Mouse (Mus musculus): ENCODE measurements around the gene Pip5k1b. TPM values are rescaled to one million over a fixed set of nuclear protein-coding genes. Genes with fewer than 3 reads are reported as not detected.

The Pip5k1b gene
- polyA plus RNA-seq, 1 experiment from 2014 or later, result 0.77 TPM

DNA sequence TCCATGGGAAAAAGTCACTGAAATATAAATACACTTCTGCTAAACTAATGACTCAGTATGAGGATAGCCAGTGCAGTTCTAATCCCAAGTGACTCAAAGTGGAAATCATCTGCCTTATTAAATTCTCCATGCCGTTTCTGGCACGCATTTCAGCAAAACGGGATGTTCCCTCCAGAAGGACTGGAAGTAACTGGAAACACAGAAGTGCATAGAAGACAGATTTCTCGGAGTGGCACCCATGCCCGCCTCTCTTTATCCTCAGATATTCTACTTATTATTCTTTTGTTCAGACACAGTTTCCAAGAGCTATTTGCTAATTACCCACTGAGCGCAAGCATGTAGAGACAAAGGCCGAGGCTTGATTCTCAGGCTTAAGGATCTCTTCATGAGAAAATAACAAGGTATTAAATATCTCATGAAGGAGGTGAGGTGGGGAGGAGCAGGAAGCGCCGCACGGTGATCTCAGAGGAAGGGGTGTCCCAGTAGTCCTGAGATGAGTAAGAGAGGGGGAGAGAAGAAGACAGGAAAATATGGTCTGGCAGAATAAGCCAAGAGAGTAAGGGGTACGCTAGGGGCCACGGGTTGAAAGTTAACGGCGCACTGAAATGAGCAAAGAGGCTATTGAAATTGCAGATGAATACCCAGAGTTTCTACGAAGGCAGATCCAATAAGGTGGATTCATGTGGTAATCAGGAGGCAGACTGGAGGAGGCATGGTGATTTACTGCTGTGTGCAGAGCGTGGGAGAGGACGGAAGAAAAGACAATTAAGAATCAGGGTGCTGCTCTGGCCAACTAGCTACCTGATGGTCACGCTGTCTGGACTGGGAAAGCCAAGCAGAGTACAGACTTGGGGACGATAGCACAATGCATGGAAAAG, 183.7 kb downstream of the Pip5k1b start:
- Histone ChIP-seq H3K27me3 (no peaks in the 10 kb centered on the region), H3K4me2 (no peak overlapping the region), H3K27ac (no peak overlapping the region), H3K9ac (no peak overlapping the region), H3K9me3 (no peaks in the 10 kb centered on the region), H3K4me3 (no peak overlapping the region), H3K4me1 (no peaks in the 10 kb centered on the region), H3K36me3 (no peaks in the 10 kb centered on the region)
- 68% methylated on average over 19 of the region's 19 CpGs for WGBS
- ATAC-seq (ENCODE audit: insufficient number of reproducible peaks, low FRiP score, low TSS enrichment, low read depth), result no peak

DNA sequence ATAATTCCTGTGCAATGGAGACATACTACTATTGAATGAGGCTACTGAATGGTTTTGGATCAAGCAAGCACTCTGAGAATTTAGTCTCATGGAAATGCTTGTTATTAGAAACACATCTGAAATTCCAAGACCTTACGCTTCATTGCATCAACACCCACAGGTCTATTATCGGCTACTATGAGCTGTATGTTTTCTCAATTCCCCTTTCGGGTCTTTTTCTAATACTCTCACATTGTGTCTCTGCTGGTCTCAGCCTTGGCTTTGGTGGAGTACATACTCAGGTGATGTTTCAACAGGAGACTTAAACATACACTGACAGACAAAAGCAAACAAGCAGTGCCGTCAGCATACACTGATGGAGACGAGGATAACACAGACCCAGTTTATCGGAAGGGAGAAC, 187.3 kb downstream of the Pip5k1b start:
- Histone ChIP-seq H3K36me3 (no peaks in the 10 kb centered on the region), H3K4me1 (no peaks in the 10 kb centered on the region), H3K27ac (no peak overlapping the region), H3K9me3 (no peaks in the 10 kb centered on the region), H3K4me2 (no peak overlapping the region), H3K27me3 (no peaks in the 10 kb centered on the region), H3K9ac (no peak overlapping the region), H3K4me3 (no peak overlapping the region)
- 84% methylated on average over 6 of the region's 6 CpGs for WGBS
- no peak for ATAC-seq (ENCODE audit: insufficient number of reproducible peaks, low FRiP score, low TSS enrichment, low read depth)

DNA sequence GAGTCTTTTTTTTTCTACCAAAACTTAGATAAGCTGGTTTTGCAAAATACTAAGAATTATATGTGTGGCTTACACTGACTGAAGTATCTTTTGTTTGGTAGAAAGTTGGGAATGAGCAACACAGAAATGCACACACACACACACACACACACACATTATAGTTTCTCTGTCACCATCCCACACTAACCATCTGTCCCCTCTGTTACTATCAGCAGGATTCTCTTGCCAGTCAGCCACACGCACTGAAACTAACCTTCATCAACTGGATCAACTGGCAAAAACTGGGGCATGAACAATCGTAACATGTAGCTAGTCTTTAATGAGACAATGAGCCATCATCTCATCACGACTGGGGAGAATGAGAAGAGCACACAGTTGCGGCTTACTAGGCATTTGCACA, 187.9 kb downstream of the Pip5k1b start:
- 80% methylated on average over 4 of the region's 4 CpGs for WGBS
- ATAC-seq (ENCODE audit: insufficient number of reproducible peaks, low FRiP score, low TSS enrichment, low read depth), result no peak

DNA sequence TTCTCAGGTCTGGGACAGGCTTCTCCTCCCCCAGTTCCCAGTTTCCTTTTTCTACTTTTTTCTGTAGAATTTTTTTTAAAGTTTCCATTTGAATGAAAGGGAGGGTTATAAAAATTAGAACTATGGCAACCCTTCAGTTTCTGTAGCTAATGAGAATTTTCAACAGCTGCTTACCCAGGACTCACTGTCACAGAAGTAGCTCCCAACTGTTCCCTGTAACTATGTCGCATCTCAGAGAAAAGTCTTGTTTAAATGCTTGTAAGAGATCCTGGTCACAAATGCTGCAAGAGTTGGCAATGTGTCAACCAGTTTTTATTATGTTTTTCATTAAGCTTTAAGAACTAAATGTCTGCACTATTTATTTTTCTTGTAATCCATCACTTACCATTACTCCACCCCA, 188.9 kb downstream of the Pip5k1b start:
- no peak for ATAC-seq (ENCODE audit: insufficient number of reproducible peaks, low FRiP score, low TSS enrichment, low read depth)
- Histone ChIP-seq H3K36me3 (no peaks in the 10 kb centered on the region), H3K4me2 (no peak overlapping the region), H3K9me3 (no peaks in the 10 kb centered on the region), H3K9ac (no peak overlapping the region), H3K27me3 (no peaks in the 10 kb centered on the region), H3K4me1 (no peaks in the 10 kb centered on the region), H3K4me3 (no peak overlapping the region), H3K27ac (no peak overlapping the region)
- 56% methylated on average over 1 of the region's 1 CpGs for WGBS

More for the DNA sequence above, 187.9 kb downstream of the Pip5k1b start:
- H3K36me3 ChIP-seq, result no peaks in the 10 kb centered on the region
- no peak overlapping the region for H3K27ac ChIP-seq
- no peak overlapping the region for H3K4me2 ChIP-seq
- H3K4me3 ChIP-seq, result no peak overlapping the region
- no peaks in the 10 kb centered on the region for H3K4me1 ChIP-seq
- H3K9me3 ChIP-seq, result no peaks in the 10 kb centered on the region
- H3K9ac ChIP-seq, result no peak overlapping the region
- no peaks in the 10 kb centered on the region for H3K27me3 ChIP-seq

DNA sequence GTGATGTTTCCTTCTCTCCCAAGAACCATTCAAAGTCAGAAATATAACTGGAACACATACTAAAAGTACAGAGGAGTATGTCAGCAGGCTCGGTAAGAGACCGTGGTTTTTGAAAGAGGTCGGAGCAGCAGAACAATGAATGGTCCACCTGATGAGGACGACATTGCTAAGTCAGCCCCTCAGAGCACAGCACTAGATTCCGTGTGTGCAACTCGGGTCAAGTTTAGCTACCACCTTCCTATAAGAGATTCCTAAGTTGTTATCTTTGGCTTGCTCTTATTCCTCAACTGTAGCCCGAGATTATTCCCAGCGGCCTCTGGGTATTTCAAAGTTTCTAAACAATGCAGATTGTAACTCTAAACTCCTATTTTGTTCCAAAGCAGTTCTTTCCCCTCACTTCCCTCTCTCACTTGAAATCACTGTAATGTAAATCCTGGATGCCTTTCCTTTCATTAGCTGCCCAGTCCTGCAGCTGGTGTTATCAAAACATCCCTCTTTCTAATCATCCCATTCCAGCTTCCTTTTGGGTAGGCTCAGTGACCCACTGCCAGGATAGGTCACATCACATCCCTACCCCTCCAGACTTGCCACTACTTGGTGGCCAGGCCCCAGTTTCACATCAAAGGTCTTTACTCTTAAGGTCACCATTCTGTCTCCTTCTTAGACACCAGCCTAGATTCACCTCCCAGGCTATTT, 192.9 kb downstream of the Pip5k1b start:
- H3K27ac ChIP-seq, result no peak overlapping the region
- H3K4me3 ChIP-seq, result no peak overlapping the region
- no peaks in the 10 kb centered on the region for H3K9me3 ChIP-seq
- no peak overlapping the region for H3K4me2 ChIP-seq
- H3K4me1 ChIP-seq, result no peaks in the 10 kb centered on the region
- no peaks in the 10 kb centered on the region for H3K36me3 ChIP-seq
- no peaks in the 10 kb centered on the region for H3K27me3 ChIP-seq
- no peak for ATAC-seq (ENCODE audit: insufficient number of reproducible peaks, low FRiP score, low TSS enrichment, low read depth)
- 65% methylated on average over 8 of the region's 8 CpGs for WGBS
- no peak overlapping the region for H3K9ac ChIP-seq

DNA sequence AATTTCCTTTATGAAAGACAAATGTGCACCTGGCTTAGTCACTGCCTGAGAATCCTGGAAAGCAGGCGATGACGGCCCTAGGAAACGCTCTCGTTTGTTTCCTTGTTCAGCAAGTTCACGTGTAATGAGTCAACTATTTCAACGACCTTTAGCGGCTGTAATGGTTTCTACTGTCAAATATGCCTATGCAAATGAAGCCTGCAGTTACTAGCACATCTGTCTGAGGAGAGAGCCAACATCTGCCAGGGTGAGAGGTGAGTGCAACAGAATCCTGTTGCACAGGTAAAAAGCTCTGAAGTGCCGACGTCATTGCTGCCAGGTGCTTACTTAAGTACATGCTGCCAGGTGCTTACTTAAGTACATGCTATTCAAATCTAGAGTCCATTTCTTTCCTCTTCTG, 196.4 kb downstream of the Pip5k1b start:
- no peaks in the 10 kb centered on the region for H3K36me3 ChIP-seq
- no peaks in the 10 kb centered on the region for H3K9me3 ChIP-seq
- H3K4me3 ChIP-seq, result no peak overlapping the region
- no peak for ATAC-seq (ENCODE audit: insufficient number of reproducible peaks, low FRiP score, low TSS enrichment, low read depth)
- WGBS, result 63% methylated on average over 9 of the region's 9 CpGs
- no peaks in the 10 kb centered on the region for H3K4me1 ChIP-seq
- H3K9ac ChIP-seq, result no peak overlapping the region
- no peak overlapping the region for H3K27ac ChIP-seq
- H3K27me3 ChIP-seq, result no peaks in the 10 kb centered on the region
- no peak overlapping the region for H3K4me2 ChIP-seq

DNA sequence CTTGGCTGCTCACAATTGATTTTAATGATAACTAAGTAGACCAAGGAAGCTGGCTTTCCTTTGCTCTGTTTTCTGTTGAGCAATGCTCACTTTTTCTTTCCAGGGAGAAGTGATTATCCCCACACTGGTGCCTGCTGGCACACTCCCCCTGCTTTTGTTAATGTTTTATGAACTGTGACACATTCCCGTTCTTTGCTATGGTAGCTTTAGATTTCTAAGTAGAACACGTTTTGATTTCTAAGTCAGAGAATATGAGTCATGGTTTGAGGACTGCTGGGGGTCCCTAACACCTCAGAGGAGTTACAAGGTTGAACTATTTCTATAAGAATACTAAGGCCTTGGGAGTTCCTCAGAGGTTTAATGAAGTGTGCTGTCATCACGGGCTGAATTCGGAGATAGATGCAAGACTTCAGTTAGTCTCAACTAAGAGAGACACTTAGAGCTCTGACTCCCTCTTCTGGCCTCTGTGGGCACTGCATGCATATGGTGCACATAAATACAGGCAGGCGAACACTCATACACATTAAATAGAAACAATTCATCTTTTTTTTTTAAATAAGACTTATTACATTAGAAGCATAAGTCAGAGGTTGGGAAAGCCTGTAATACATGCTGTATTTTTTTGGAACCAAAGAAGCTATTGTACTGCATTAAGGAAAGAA, 203.2 kb downstream of the Pip5k1b start:
- no peaks in the 10 kb centered on the region for H3K27me3 ChIP-seq
- no peak overlapping the region for H3K9ac ChIP-seq
- WGBS, result 78% methylated on average over 5 of the region's 5 CpGs
- no peaks in the 10 kb centered on the region for H3K9me3 ChIP-seq
- no peak overlapping the region for H3K4me3 ChIP-seq
- no peak overlapping the region for H3K4me2 ChIP-seq
- no peak for ATAC-seq (ENCODE audit: insufficient number of reproducible peaks, low FRiP score, low TSS enrichment, low read depth)
- H3K4me1 ChIP-seq, result no peaks in the 10 kb centered on the region
- H3K27ac ChIP-seq, result no peak overlapping the region
- no peaks in the 10 kb centered on the region for H3K36me3 ChIP-seq

DNA sequence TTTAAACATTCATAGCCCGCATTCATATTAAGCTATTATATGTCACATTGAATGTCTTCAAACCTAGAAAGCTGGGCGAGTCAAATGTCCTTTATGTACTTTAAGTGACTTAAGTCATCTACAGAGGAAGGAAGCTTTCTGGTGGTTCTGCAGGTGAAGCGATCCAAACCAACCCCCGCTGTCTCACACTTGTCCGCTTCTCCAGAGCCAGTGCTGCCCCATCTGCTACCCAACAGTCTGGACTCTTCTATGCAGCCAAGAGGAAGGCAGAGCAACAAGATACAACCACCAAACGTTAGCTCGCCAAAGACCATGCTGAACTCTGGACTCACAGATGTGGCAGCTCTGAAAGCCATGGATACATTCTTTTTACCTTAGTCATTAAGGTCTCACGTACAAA, 211.2 kb downstream of the Pip5k1b start:
- H3K9me3 ChIP-seq, result no peaks in the 10 kb centered on the region
- no peak for ATAC-seq (ENCODE audit: insufficient number of reproducible peaks, low FRiP score, low TSS enrichment, low read depth)
- H3K27ac ChIP-seq, result no peak overlapping the region
- H3K4me1 ChIP-seq, result no peaks in the 10 kb centered on the region
- H3K36me3 ChIP-seq, result no peaks in the 10 kb centered on the region
- WGBS, result 86% methylated on average over 8 of the region's 8 CpGs
- H3K4me3 ChIP-seq, result no peak overlapping the region
- no peak overlapping the region for H3K4me2 ChIP-seq
- no peaks in the 10 kb centered on the region for H3K27me3 ChIP-seq
- no peak overlapping the region for H3K9ac ChIP-seq

DNA sequence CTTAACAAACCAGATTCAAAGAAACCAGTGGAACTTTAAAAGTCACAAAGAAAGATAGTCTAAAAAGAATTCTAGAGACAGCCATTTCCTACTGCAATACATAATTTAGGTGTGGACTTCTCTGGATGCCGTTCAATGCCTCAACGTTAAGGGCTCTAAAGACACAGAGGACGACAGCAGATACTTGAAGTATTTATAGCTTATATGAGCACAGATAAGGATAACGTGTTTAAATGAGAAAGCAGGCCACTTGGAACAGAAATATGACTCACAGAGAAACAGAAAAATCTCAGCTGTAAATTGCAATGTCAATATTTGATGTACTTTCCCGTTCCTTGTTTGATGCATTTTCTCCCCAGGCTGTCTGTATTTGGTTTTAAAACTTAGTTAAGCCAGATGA, 212.9 kb downstream of the Pip5k1b start:
- no peak for ATAC-seq (ENCODE audit: insufficient number of reproducible peaks, low FRiP score, low TSS enrichment, low read depth)
- no peaks in the 10 kb centered on the region for H3K4me1 ChIP-seq
- H3K4me3 ChIP-seq, result no peak overlapping the region
- H3K27me3 ChIP-seq, result no peaks in the 10 kb centered on the region
- no peak overlapping the region for H3K4me2 ChIP-seq
- no peak overlapping the region for H3K27ac ChIP-seq
- H3K36me3 ChIP-seq, result no peaks in the 10 kb centered on the region
- H3K9ac ChIP-seq, result no peak overlapping the region
- H3K9me3 ChIP-seq, result no peaks in the 10 kb centered on the region
- 53% methylated on average over 5 of the region's 5 CpGs for WGBS

DNA sequence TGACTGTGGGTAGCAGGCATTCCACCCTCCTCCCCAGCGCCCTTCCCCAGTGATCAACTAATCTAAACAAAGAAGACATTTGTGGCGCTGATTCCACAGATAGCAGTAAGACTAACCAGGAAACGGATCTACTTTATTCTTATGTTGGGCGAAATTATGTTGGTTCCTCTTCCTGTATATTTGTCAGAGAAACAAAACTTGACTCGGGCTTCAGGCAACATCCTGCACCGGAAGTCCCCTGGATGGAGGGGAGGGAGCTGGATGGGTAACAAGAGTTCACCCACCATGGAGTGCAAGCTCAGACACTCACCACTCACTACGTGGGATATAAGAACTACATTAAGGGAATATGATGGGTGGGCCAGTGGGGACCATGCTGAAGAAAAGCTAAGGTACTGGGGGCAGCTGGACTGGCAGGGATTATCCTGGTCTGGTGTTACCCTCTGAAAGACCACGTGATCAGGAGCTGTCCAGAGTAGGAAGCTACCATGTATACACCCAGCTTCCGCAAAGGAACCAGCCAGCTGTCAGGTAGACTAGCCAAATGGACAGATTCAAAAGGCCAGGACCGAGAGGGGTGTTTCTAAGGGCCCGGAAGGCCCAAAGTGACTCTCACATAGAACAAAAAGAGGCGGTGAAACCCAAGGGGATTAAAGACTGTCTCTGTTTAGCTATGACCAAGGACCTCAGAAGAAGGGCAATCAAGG, 219.1 kb downstream of the Pip5k1b start:
- 58% methylated on average over 12 of the region's 12 CpGs for WGBS
- H3K36me3 ChIP-seq, result no peaks in the 10 kb centered on the region
- no peak for ATAC-seq (ENCODE audit: insufficient number of reproducible peaks, low FRiP score, low TSS enrichment, low read depth)

DNA sequence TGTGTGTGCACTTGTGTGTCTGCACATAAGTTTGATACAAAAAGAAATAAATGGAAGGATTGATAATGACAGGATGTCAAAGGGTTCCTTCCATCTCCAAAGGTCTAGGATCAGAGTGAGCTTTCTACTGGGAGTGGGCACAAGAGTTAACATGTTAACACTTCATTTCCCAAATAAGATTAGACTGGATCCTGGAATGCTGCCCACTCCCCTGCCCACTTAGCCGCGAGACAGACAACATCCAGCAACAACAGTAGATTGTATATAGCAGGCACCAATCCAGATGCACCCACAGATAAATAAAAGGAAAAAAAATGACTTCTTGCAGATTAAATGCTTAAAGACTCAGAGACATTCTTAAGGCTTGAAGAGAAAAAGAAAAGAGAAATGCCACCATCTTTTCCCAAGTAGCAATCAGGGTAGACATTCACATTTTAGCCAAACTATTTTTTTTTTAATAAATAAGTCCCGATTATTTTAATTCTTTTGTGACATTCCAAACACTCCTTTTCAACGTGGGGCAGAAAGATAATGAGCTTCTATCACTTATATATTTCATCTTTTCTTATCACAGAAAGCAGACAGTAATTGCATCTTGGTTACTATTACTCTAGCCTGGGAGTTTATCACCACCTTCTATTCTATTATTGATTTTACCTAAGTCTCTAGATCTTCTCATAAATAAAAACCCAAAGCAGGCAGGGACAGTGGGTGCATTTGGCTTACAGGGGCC, 219.9 kb downstream of the Pip5k1b start:
- 73% methylated on average over 4 of the region's 4 CpGs for WGBS
- Histone ChIP-seq H3K4me3 (no peak overlapping the region), H3K27me3 (no peaks in the 10 kb centered on the region), H3K4me2 (no peak overlapping the region), H3K27ac (no peak overlapping the region), H3K36me3 (no peaks in the 10 kb centered on the region), H3K9ac (no peak overlapping the region), H3K4me1 (no peaks in the 10 kb centered on the region), H3K9me3 (no peaks in the 10 kb centered on the region)
- ATAC-seq (ENCODE audit: insufficient number of reproducible peaks, low FRiP score, low TSS enrichment, low read depth), result no peak

More for the DNA sequence above, 219.1 kb downstream of the Pip5k1b start:
- H3K4me1 ChIP-seq, result no peaks in the 10 kb centered on the region
- no peaks in the 10 kb centered on the region for H3K27me3 ChIP-seq
- no peak overlapping the region for H3K4me3 ChIP-seq
- H3K27ac ChIP-seq, result no peak overlapping the region
- no peaks in the 10 kb centered on the region for H3K9me3 ChIP-seq
- no peak overlapping the region for H3K4me2 ChIP-seq
- H3K9ac ChIP-seq, result no peak overlapping the region
